Mouse (Mus musculus): ENCODE data around the gene Gpr21.

DNA sequence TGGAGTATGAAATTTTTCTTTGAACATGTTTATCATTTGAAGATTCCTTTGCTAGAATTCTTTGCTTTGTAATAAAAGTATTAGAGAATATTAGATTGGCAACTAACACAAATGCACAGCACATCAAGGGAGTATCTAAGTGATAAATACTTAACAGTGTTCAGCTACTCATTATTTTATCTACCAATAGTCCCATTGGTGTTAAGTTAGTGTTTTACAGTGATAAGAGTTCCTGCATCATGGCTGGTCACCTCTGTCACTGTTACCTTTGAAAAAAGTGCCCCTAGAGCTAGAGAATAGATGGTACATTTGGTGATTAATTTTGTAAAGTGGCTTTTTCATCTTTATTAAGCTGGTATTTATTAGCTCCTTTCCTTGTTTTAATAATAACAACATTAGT lies 29.7 kb upstream of the Gpr21 start:
- TF ChIP-seq POLR2A (IDR thresholded peaks at IDR 0.05; ENCODE audit: borderline replicate concordance, extremely low read depth, insufficient read depth, insufficient read length, poor library complexity, severe bottlenecking), result no peak
- no peak for TF ChIP-seq CTCF (IDR thresholded peaks at IDR 0.05; ENCODE audit: borderline replicate concordance, extremely low read depth, insufficient read depth, insufficient read length)

All from brain, embryonic 14.5 days (tissue).